Mouse (Mus musculus) induced T-regulatory cell, adult 2 months (primary cell): ENCODE measurements around the gene Abl2.
"Not testable (repeated sequence)": the region's sequence is repeated elsewhere in the genome, so short reads cannot be mapped to it uniquely, and the experiment has no call there.

Source experiments
- DNase-seq: peaks from one replicate; pipeline ENCODE4 v3.0.0-alpha.2; 2012; ENCODE audit warnings: low read depth

Abl2 gene

GRCm38 (mm10) chr1:156635148-156635547, 76.6 kb downstream of the Abl2 start:
- no peak for DNase-seq

- no peak for DNase-seq
Observed at GRCm38 (mm10) chr1:156639455-156639854, 80.9 kb downstream of the Abl2 start.

GRCm38 (mm10) chr1:156640577-156640976, 82.0 kb downstream of the Abl2 start:
- DNase-seq = peak; percentile 58

- no peak for DNase-seq
Observed at GRCm38 (mm10) chr1:156641808-156642207, 83.2 kb downstream of the Abl2 start.

- no peak for DNase-seq
Observed at GRCm38 (mm10) chr1:156642813-156643212, 84.2 kb downstream of the Abl2 start.

GRCm38 (mm10) chr1:156644061-156644460, 85.5 kb downstream of the Abl2 start:
- no peak for DNase-seq

GRCm38 (mm10) chr1:156644780-156645523, 86.4 kb downstream of the Abl2 start:
- DNase-seq = no peak

- DNase-seq = no peak
Observed at GRCm38 (mm10) chr1:156645971-156646370, 87.4 kb downstream of the Abl2 start.

- no peak for DNase-seq
Observed at GRCm38 (mm10) chr1:156648705-156649104, 90.1 kb downstream of the Abl2 start.

- DNase-seq = no peak
Observed at GRCm38 (mm10) chr1:156650631-156651030, 92.0 kb downstream of the Abl2 start.

- DNase-seq = no peak
Observed at GRCm38 (mm10) chr1:156652189-156652822, 93.7 kb downstream of the Abl2 start.

- DNase-seq = no peak
Observed at GRCm38 (mm10) chr1:156654735-156655530, 96.3 kb downstream of the Abl2 start.

- no peak for DNase-seq
Observed at GRCm38 (mm10) chr1:156657523-156657922, 98.9 kb downstream of the Abl2 start.

GRCm38 (mm10) chr1:156658676-156659075, 100.1 kb downstream of the Abl2 start:
- DNase-seq = no peak

- DNase-seq = peak; percentile 38
Observed at GRCm38 (mm10) chr1:156659906-156660659, 101.5 kb downstream of the Abl2 start.

- DNase-seq = not testable (repeated sequence)
Observed at GRCm38 (mm10) chr1:156660660-156661236, 102.2 kb downstream of the Abl2 start.

- DNase-seq = no peak
Observed at GRCm38 (mm10) chr1:156665777-156666176, 107.2 kb downstream of the Abl2 start.

- no peak for DNase-seq
Observed at GRCm38 (mm10) chr1:156667141-156667926, 108.7 kb downstream of the Abl2 start.

- no peak for DNase-seq
Observed at GRCm38 (mm10) chr1:156668602-156669001, 110.0 kb downstream of the Abl2 start.

- DNase-seq = no peak
Observed at GRCm38 (mm10) chr1:156669208-156669983, 110.8 kb downstream of the Abl2 start.
